Mouse (Mus musculus): ENCODE measurements at regions not wholly inside any gene's neighbourhood (a gene's known extent, or its start where the extent isn't known, plus 50 kb on each side); places are given as distances from the start of the nearest gene placed in this dataset.

DNA sequence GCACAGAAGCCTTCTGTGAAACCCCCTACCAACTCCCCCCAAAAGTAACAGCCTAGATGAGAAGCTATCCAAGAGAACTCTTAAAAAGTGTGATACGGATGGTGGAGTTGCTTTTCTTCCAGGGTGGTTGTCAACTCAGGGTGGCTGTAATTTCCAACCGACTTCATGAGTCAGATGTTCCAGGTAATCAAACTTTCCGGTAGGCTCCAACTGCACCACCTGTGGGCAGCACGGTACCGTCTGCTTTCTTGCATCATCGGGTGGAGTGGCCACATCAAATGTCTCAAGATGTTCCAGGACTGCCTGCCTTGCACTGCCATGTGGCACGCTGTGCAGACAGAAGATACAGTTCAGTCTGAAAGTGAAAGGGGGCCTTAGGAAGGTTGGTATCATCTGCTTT is 455.5 kb upstream of the Zic4 start:
- TF ChIP-seq CTCF (IDR thresholded peaks at IDR 0.05; ENCODE audit: low read depth), result no peak
- no peak for TF ChIP-seq EP300 (IDR thresholded peaks at IDR 0.05; ENCODE audit: low read depth)

Data from liver, postnatal 0 days (tissue).